ENCODE assay signal across 8 mouse cellular contexts in genomic region chr7:35333692-35334526, GRCm38 (mm10). TPM values are rescaled to one million over a fixed set of nuclear protein-coding genes. Genes with fewer than 3 reads are reported as not detected.
DNase-seq lines count a peak whose midpoint lies in the region; ATAC-seq and TF ChIP-seq lines count a peak whose summit lies in the region.

Gene Rhpn2, plus strand, starts transcription at chr7:35334170.

- TF ChIP-seq POLR2A in bone marrow, adult 2 months (IDR thresholded peaks at IDR 0.05; ENCODE audit: borderline replicate concordance, control insufficient read depth, low read depth, low read length), result peak; percentile 28; the same call in 1 of the 2 replicates
- no peak for TF ChIP-seq POLR2A in limb, embryonic 14.5 days (IDR thresholded peaks at IDR 0.05; ENCODE audit: borderline replicate concordance, extremely low read depth, insufficient read depth, insufficient read length)

- no peaks in the 10 kb centered on the region for H3K36me3 ChIP-seq in embryonic facial prominence, embryonic 15.5 days
- no peaks in the 10 kb centered on the region for H3K36me3 ChIP-seq in limb, embryonic 14.5 days (ENCODE audit: control insufficient read depth, insufficient read depth, low read length)
- H3K36me3 ChIP-seq in midbrain, postnatal 0 days (ENCODE audit: insufficient read depth, low read length), result no peaks in the 10 kb centered on the region

- H3K4me2 ChIP-seq in embryonic facial prominence, embryonic 15.5 days (replicated peaks), result peak within 1 kb of the TSS; percentile 98
- H3K4me2 ChIP-seq in limb, embryonic 14.5 days (replicated peaks; ENCODE audit: low read depth, low read length, severe bottlenecking), result peak within 1 kb of the TSS; percentile 99
- H3K4me2 ChIP-seq in midbrain, postnatal 0 days (ENCODE audit: low read depth, low read length, poor library complexity, severe bottlenecking), result peak within 1 kb of the TSS; percentile 99

- WGBS in bone marrow, adult 2 months, result under 1% methylated on average over 52 of the region's 52 CpGs
- WGBS in embryonic facial prominence, embryonic 15.5 days, result under 1% methylated on average over 45 of the region's 52 CpGs
- WGBS in limb, embryonic 14.5 days, result under 1% methylated on average over 37 of the region's 52 CpGs
- WGBS in midbrain, postnatal 0 days, result 2% methylated on average over 44 of the region's 52 CpGs

- H3K27ac ChIP-seq in bone marrow, adult 2 months (ENCODE audit: control insufficient read depth, insufficient read depth, low read depth, low read length, poor library complexity), result no peak within 1 kb of the TSS
- peak within 1 kb of the TSS; percentile 80 for H3K27ac ChIP-seq in embryonic facial prominence, embryonic 15.5 days (replicated peaks)
- no peak within 1 kb of the TSS for H3K27ac ChIP-seq in limb, embryonic 14.5 days (replicated peaks; ENCODE audit: low read depth, low read length)
- peak within 1 kb of the TSS; percentile 44; the same call in 1 of the 2 replicates for H3K27ac ChIP-seq in midbrain, postnatal 0 days (ENCODE audit: low read depth, low read length)

- H3K27me3 ChIP-seq in embryonic facial prominence, embryonic 15.5 days, result peaks cover 22% of the 10 kb centered on the region
- H3K27me3 ChIP-seq in limb, embryonic 14.5 days (ENCODE audit: control insufficient read depth, insufficient read depth, low read length), result peaks cover 11% of the 10 kb centered on the region; the same call in 1 of the 2 replicates
- H3K27me3 ChIP-seq in midbrain, postnatal 0 days (ENCODE audit: insufficient read depth, low read length), result peaks cover 6% of the 10 kb centered on the region; the same call in 1 of the 2 replicates

- DNase-seq in 416B (ENCODE audit: low read depth), result peak; percentile 95
- DNase-seq in heart, adult 8-10 months (ENCODE audit: low spot score), result peak; percentile 99
- peak; percentile 100 for DNase-seq in kidney, adult 9 months
- DNase-seq in limb, embryonic 14.5 days (ENCODE audit: low spot score), result peak; percentile 98
- peak; percentile 96 for DNase-seq in midbrain, postnatal 0 days (ENCODE audit: low spot score)
- DNase-seq in spleen, postnatal 14 days (ENCODE audit: low spot score in 2 of 2), result peak; percentile 93 to 95

- peak; percentile 97 for ATAC-seq in embryonic facial prominence, embryonic 15.5 days (ENCODE audit: insufficient number of reproducible peaks, low FRiP score, low TSS enrichment, low read depth)
- ATAC-seq in limb, embryonic 14.5 days (ENCODE audit: low FRiP score, low read depth), result peak; percentile 99
- ATAC-seq in midbrain, postnatal 0 days (ENCODE audit: low FRiP score), result peak; percentile 95

- H3K9ac ChIP-seq in embryonic facial prominence, embryonic 15.5 days, result peak within 1 kb of the TSS; percentile 47
- H3K9ac ChIP-seq in limb, embryonic 14.5 days (ENCODE audit: low read depth, low read length, severe bottlenecking), result peak within 1 kb of the TSS; percentile 50
- peak within 1 kb of the TSS; percentile 50 for H3K9ac ChIP-seq in midbrain, postnatal 0 days (replicated peaks; ENCODE audit: low read length, poor library complexity, severe bottlenecking)

- no peaks in the 10 kb centered on the region for H3K9me3 ChIP-seq in embryonic facial prominence, embryonic 15.5 days (replicated peaks)
- H3K9me3 ChIP-seq in limb, embryonic 14.5 days (ENCODE audit: control insufficient read depth, low read length), result no peaks in the 10 kb centered on the region
- no peaks in the 10 kb centered on the region for H3K9me3 ChIP-seq in midbrain, postnatal 0 days (ENCODE audit: low read length)

- H3K4me3 ChIP-seq in bone marrow, adult 2 months (replicated peaks; ENCODE audit: control insufficient read depth, low read depth, low read length), result peak within 1 kb of the TSS; percentile 60
- H3K4me3 ChIP-seq in embryonic facial prominence, embryonic 15.5 days (replicated peaks), result peak within 1 kb of the TSS; percentile 67
- peak within 1 kb of the TSS; percentile 59 for H3K4me3 ChIP-seq in limb, embryonic 14.5 days (replicated peaks; ENCODE audit: low read length)
- H3K4me3 ChIP-seq in midbrain, postnatal 0 days (ENCODE audit: low read depth, low read length), result peak within 1 kb of the TSS; percentile 59

- peaks cover 3% of the 10 kb centered on the region for H3K4me1 ChIP-seq in bone marrow, adult 2 months (ENCODE audit: control insufficient read depth, insufficient read depth, low read length)
- peaks cover 21% of the 10 kb centered on the region for H3K4me1 ChIP-seq in embryonic facial prominence, embryonic 15.5 days
- H3K4me1 ChIP-seq in limb, embryonic 14.5 days (ENCODE audit: control insufficient read depth, insufficient read depth, low read length), result 0 out of 2 replicates have a peak, but pooled peaks cover 3% of the 10 kb centered on the region
- H3K4me1 ChIP-seq in midbrain, postnatal 0 days (ENCODE audit: insufficient read depth, low read length), result peaks cover 5% of the 10 kb centered on the region; the same call in 1 of the 2 replicates

- no peak for TF ChIP-seq CTCF in bone marrow, adult 2 months (IDR thresholded peaks at IDR 0.05; ENCODE audit: control insufficient read depth, insufficient read depth, low read length)
- peak; percentile 33 for TF ChIP-seq CTCF in midbrain, postnatal 0 days (IDR thresholded peaks at IDR 0.05)

RNA-seq across cellular contexts. Expression of gene Rhpn2, which starts in this region (rescaled TPM):
- polyA plus RNA-seq in bone marrow, adult 2 months (2011; ENCODE audit: insufficient read depth, insufficient read length, low replicate concordance, missing spikeins), result 2.0 TPM in 1 of 2 replicates, not detected in the other
- polyA plus RNA-seq in embryonic facial prominence, embryonic 15.5 days (2015; fragmentation: Nextera tagmentation; extraction: Ambion mirVana), result 4.6 and 5.2 TPM in 2 replicates
- total RNA-seq in heart, adult 8-10 months (2022), result 1 to 10 TPM; 4.3 to 4.8 (median 4.6) TPM
- 1.8 and 2.5 TPM in 2 replicates for polyA plus RNA-seq in limb, embryonic 14.5 days (2012; rRNA removed)
- 1.7 and 2.0 TPM in 2 replicates for polyA plus RNA-seq in limb, embryonic 14.5 days (2014; fragmentation: Nextera tagmentation; extraction: Ambion mirVana)
- total RNA-seq in midbrain, postnatal 0 days (2014; rRNA removed), result 3.1 and 3.5 TPM in 2 replicates
- 1.7 and 1.9 TPM in 2 replicates for polyA plus RNA-seq in midbrain, postnatal 0 days (2015; fragmentation: Nextera tagmentation; extraction: Ambion mirVana)

Comparison
In these comparisons a context has a peak if more than half of its experiments do, and no peak if none do; other contexts are left out.
1. H3K27ac ChIP-seq: peak in embryonic facial prominence, embryonic 15.5 days (single experiment) and midbrain, postnatal 0 days (single experiment); none in bone marrow, adult 2 months (single experiment) and limb, embryonic 14.5 days (single experiment).
2. Peak in every context shown above with its lines, with median percentiles within 50 percentile points of each other: DNase-seq, H3K4me3 ChIP-seq, ATAC-seq, H3K4me2 ChIP-seq and H3K9ac ChIP-seq.